Mouse (Mus musculus): ENCODE data around the gene Ppie.
"Not testable (repeated sequence)": the region's sequence is repeated elsewhere in the genome, so short reads cannot be mapped to it uniquely, and the experiment has no call there.

Gene Ppie

DNA sequence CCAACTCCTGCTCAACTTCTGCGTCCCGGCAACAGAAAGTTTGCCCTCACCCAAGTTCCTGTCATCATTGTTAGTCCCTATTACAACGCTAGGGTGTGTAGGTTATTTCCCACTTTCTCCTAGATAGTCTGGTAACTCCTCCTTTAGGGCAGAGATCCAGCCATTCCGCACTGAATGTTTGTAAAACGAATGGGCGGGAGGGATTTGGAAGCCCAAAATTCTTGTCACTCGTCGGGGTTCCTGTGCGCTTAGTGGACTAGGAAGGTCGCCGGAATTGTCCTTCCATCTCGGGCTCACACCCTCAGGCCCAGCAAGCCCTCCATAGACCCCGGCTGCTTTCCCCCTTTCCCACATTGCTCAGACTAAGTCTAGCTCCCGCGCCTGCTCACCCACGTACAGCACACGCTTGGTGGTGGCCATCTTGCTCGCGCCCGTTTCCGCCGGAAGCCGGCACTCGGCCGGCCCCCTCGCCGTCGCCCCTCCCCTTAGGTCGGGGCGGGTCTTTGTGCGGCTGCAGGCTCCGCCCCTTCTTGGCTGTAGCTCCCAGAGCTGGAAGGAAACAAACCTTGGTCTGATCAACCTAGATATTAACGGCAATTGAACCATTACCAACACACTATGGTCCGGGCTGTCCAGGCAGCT, at the start of gene Ppie:
TSS of gene Ppie (minus strand) at position 439 of the 642 bp plus-strand sequence.
- DNase-seq (ENCODE audit: low spot score), result peak; percentile 58

DNA sequence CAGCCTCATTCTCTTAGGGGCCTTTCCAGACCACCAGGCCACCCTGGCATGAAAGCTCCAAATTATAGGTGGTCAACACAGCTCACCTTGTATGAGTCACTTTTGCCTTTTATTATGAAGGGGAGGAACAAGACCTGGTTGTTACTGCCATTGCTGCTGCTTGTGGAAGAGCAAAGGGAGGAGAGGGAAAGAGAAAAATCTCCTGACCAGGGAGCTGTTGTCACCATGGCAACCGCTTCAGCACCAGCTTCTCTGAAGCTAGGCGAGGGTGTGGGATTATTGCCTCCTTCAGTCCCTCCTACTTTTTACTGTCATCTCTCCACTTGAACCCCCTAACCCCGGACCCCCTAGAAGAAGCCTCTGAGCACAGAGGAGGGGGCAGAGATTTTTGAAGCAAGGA, 45.1 kb upstream of the Ppie start:
- no peak for DNase-seq (ENCODE audit: low spot score)

DNA sequence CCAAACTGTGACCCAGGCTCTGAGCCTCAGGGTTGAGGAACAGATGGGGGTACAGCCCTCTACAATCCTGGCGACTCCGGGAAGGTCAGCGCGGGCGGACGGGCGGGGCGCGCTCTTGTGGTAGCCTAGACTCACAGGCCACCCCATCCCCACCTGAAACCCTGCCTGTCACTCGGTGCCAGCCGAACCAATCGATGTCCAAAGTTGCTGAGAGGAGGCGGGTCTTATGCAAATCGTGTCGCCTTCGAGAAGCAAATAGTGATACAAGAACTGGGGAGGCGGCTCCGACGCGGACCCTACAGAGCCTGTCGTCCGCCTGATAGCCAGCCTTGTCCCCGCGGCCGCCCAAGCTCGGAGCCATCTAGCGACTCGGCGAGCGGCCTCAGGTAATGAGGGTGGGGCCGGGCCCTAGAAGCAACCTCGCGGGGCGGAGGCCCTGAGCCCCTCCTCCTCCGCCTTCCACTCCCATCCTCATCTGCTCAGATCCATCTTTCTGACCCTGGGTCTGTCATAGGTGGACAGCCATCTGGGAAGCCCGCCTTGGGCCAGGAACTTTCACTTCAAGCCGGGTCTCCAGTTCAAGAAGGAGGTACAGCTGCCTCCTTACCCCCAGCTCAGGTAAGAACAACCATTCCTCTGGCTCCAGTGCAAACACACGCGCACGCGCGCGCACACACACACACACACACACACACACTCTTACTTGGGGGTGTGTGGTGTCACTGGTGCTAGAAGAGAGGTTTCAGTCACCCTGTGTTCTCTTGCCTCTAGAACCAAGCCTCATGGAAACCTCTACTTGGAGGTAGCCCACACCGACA, 43.7 kb upstream of the Ppie start:
- DNase-seq (ENCODE audit: low spot score), result peak; percentile 40

DNA sequence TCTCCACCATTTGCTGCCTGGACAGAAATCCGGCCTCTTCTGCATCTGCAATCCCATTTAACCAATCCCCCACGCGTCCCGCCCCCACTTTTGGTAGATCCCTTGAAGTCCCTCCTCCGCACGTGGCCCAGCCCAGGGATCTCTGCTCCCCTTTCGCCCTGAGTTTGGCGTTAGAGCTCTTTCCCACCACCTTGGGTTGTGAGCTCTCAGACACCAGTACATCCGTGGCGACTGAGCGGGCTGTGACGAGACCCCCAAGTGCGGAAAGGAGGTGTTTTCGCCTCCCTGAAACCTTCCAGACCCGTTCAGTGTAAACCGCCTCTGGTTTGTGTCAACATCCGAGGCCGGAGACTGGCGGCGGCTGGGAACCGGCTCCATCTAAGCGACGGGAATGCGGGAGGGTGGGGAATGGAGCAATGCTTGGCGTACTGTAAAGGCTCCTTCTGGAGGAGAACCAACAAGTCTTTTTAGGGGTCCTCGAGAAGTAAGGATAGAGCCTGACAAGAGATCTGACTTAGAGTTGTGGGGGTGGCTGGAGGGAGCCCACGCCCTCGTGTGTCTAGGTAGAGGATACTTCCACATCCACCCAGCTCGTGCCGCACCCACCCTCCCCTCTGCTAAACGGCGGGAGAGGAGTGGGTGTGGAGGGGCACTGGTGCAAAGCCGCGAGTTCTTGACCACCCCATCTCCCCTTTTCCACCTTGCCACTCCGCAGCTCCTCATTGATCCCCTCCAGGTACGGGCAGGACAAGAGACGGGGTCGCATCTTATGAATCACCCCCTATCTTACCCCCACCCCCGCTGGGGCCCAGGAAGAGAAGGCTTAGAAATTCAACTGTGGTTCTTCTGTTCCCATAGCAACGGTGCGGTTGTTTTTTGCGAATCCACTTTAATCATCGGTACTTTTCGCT, 42.8 kb upstream of the Ppie start, which contains the start of gene Hpcal4:
TSS of gene Hpcal4 (plus strand) at position 900 of the 911 bp plus-strand sequence.
- DNase-seq (ENCODE audit: low spot score), result no peak

DNA sequence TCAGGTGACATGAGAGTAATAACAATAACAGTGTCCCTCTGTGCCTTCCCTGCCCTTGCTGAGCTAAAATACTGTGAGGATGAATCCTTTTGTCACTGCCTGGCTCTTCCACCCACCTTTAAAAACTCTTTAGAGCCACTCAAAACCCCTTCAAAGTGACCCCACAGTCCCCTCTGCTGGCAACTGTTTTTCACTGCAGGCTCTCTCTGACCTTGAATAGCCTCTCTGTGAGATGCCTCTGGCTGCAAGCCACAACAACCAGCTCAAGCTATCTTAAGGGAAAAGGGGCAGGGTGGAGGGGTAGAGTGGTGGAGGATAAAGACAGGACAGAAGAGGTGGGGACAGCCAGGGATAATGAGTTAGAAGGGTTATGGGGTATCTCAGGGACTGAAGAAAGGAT, 32.1 kb upstream of the Ppie start:
- no peak for DNase-seq (ENCODE audit: low spot score)

DNA sequence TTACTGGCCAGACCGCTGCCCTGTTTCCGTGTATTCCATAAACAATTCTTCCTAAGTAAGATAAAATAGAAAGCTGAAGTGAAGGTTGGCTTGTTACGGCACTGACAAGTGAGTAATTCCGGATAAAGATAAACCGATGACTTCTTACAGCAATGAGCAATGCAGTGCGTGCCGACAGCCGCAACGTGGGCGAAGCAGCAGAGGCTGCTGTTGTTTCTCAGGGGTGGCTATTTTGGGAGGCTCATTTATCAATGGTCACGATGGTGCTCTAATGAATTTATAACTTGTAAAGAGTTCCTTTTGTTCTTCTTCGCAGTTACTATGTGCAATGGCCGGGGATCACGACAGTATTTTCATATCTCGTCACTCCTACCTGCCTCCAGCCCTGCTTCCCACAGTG, 24.4 kb upstream of the Ppie start:
- DNase-seq (ENCODE audit: low spot score), result no peak

DNA sequence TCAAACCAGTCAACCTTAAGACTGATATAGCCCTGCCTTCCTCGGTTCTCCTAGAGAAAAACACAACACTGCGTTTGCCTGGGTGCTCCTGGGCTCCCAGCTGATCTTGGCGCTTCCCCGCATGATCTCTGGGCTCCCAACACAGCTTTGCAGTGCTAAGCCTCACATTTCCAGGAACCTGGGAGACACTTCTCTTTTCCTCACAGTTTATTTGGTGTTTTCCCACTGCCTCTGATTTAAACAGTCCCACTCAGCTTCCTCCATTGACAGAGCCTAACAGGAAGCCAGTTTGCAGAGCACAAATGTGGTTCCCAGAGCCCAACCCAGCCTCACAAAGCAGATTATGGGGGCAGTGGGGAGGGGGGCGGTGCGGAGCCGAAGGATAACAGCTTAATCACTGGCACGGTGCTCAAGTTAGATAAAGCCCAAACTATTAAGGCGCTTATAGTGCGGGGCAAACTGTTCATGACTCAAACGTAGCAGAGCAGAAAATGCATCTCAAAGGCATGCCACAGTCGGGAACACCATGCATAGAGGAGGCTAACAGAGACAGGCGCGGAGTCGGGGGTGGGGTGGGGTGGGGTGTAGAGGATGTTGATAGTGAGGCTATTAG, 22.7 kb upstream of the Ppie start:
- DNase-seq (ENCODE audit: low spot score), result no peak

DNA sequence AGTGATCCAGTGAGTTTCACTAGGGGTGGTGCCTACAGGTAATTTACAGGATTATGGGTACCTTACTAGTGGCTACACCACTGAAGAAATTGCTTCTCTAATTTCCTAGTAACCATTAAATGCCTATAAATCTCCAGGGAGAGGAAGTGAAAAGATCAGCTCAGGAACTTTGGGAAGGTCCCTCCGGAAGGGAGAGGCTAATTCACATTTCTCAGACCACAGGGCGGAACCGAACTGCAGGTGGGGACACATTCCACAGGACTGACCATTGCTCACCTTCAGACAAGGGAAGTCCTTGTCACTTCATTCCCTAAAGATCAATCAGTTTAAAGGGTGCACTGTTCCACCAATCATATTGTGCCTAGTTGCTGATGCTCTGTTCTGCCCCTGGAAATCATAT, 21.5 kb upstream of the Ppie start:
- DNase-seq (ENCODE audit: low spot score), result not testable (repeated sequence)

DNA sequence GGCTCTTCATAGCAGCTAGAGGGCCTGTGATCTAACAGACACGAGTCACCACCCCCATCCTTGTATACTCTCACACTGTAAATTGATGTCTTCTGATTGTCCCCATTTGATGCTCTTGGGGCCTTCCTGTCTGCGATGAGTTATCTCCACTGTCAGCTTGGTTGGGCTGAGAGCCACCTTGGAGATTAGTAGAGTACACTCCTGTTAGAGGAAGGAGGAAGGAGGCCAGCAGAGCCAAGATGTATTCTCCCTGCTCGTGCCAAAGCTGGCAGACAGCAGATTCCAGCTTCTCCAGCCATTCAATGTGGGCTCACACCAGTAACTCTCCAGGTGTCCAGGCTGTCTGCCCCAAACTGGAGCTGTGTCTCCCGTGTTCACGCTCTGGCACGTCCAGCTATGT, 20.8 kb upstream of the Ppie start:
- no peak for DNase-seq (ENCODE audit: low spot score)

DNA sequence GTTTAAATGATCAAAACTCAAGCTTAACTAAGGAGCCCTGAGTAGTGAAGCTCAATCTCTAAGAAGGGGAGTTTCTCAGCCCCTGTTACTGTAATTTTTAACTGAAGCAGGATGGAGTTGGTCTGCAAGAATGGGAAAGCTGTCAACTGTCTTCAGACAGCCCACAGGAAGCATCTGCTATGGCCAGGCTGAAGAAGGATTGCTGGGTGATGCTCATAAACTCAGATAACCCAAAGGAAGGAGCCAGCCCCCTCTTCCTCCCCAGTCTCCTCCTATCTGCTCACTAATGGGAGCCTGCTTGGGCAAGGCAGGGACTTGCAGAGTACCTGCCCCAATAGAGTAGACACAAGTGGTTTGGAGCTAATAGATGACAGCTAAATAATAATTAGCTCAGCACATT, 16.1 kb upstream of the Ppie start:
- DNase-seq (ENCODE audit: low spot score), result no peak

DNA sequence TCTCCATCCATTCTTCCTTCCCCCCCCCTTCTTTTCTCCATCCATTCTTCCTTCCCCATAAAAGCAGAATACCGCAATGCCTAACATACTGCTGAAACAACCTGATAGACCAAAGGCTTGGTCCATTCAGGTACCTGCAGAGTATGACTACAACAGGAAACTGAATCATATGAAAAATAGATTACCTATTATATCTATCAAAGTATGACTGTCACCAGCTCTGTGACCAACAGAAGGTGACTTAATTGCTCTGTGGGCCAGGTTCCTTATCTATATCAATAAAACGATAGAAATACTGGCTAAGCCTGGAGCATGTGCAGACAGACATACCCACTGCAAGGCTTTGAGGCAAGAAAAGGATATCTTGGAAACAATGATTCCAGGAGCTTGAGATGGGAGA, 15.7 kb upstream of the Ppie start:
- DNase-seq (ENCODE audit: low spot score), result no peak

DNA sequence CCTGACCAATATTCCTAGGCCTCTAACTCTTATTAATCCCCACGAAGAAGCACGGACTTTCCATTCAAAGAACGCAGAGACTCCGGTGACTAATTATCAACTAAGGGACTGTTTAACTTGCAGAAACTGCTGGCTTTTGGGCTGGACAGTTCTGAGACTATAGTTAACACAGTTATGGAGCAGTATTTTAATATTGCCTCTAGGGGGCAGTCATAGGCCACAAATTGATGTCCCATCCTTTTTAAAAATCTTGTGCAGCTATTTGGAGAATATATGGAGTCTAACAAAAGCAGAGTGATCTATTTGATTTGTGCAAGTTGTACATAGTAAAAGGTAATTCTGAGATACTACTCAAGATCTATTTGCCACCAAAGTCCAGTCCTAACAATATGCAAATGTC, 15.3 kb upstream of the Ppie start:
- no peak for DNase-seq (ENCODE audit: low spot score)

DNA sequence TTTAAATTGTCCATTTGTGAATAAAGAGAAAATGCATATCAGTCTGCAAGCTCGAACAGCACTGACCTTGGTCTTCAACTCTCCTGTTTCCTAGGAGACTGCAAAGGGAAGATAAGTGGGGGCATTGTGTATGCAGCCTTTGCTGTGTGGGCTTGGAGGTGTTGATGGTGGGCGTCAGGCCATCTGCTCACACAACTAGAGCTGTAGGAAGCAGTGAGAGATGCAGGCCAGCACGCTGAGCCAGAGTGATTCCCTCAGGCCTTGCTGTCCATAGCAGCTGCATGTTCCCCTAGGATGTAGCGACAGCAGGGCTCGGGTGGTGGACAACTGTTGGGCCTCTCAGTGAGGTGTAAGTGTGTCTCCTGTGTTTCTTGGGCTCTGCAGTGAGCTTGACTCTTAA, 13.2 kb upstream of the Ppie start:
- DNase-seq (ENCODE audit: low spot score), result no peak

DNA sequence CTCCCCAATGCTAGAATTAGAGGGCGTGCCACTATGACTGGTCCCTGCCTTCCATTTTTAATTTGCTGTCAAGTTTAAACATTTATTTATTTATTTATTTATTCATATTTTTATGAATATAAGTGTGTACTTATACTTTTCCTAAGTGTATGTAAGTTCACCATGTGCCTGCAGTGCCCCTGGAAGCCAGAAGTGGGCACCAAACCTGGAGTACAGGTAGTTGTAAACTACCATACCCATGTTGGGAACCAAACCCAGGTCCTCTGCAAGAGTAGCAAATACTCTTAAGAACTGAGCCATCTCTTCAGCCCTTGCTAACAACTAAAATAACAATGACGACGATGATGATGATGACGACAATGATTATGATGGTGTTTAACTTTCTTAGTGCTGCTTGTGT, 12.3 kb upstream of the Ppie start:
- DNase-seq (ENCODE audit: low spot score), result no peak

DNA sequence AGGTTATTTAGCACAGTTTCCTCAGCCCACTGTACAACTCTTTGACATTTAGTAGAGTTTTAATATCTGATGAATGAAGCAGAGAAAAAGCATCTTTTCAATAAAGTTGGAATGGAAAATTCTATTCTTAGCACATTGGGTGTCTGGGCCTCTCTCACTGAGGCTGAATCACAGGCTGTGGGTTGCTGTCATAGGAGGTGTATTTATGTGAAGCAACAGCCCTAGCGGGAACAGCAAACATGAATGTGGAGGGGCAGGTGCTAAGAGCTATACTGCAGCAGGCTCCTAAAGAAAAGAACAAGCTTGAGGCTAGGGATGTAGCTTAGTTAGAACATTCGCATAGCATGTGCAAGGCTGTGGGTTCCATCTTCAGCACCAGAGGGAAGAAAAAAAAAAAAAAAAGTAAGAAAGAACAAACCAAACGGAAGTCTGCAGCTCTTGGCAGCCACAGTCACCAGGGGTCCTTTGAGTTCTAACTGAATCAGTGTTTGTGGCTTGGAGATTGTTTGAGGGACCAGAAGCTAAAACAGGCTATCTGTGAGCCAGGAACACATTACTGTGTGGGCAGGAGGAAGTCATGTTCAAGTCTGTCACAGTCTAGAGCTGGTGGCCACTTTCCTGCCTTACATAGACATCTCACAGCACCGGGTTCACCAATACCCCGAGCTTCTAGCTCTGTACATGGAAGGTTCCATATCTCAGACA, 7.8 kb upstream of the Ppie start:
- no peak for DNase-seq (ENCODE audit: low spot score)

DNA sequence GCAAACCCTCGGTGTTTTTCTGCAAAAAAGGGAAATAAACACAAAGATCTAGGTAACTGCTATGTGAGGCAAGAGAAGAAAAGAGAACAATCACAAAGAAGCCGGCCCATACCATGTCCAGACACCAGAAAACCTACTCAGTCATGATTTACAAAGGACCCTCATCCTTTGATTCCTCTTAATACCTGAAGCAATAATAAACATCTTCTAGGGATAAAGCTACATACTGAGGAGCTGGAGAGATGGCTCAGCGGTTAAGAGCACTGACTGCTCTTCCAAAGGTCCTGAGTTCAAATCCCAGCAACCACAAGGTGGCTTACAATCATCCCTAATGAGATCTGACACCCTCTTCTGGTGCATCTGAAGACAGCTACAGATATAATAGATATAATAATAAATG, 2.2 kb downstream of the Ppie start:
- DNase-seq (ENCODE audit: low spot score), result no peak

DNA sequence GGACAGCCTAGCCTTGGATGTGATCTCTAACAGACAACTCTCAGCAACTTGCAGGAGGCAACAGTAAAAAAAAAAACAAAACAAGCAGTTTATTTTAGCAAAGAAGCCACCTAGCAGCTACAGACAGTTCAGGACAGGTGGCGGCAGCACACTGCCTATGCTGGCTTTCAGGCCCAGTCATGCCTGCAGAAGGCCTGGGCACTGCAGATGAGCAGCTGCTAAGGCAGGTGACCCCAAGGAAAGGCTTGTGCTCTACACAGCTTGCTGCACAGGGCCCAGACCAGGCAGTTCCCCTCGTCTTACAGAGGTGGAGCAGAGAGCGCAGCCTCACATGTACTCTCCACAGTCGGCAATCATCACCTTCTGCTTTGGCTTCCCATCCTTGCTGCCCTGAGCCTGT, 12.7 kb downstream of the Ppie start:
- DNase-seq (ENCODE audit: low spot score), result no peak

DNA sequence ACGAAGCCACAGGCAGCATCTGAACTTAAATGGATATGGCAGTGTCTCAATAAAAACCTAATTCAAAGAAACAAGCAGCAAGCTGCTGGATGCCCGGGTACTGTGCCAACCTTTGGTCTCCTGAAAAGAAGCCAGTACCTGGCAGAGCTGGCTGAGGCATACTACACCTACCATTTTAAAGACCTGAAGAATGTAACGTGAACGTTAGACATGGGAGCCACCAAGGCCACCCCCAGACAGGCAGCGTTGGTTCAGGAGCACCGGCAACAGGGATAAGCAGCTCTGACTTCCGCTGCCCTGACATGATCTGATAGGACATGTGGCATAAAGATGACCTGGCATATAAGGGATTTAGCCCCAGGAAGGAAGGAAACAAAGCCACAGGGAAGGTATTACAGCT, 13.1 kb downstream of the Ppie start:
- no peak for DNase-seq (ENCODE audit: low spot score)

DNA sequence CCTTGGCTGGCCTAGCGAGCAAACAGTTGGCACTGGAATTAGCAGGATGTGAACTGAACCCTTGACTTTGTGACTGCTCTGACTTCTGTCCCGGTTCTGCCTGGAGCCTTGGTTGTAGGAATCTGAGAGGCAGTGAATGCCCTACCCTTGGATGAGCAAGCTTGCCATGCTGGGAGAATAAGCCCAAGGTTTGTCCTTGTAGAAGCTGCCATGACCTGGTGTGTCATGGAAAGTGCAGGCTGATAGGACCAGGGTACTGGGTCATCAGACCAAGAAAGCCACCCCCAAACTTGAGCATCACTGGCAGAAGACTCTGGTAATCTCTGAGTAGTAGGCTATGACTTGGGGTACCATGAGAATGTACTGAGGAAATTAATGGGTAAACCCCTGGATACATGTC, 18.5 kb downstream of the Ppie start:
- no peak for DNase-seq (ENCODE audit: low spot score)

DNA sequence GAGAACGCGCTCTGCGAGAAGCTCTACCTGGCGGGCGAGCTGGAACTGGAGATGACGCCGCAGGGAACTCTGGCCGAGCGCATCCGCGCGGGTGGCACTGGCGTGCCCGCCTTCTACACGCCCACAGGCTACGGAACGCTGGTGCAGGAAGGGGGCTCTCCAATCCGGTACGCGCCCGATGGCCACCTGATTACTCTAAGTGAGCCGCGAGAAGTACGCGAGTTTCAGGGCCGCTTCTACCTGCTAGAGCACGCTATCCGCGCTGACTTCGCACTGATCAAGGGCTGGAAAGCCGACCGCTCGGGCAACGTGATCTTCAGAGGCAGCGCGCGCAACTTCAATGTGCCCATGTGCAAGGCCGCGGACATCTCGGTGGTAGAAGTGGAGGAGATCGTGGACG, 23.1 kb downstream of the Ppie start:
- DNase-seq (ENCODE audit: low spot score), result not testable (repeated sequence)

DNA sequence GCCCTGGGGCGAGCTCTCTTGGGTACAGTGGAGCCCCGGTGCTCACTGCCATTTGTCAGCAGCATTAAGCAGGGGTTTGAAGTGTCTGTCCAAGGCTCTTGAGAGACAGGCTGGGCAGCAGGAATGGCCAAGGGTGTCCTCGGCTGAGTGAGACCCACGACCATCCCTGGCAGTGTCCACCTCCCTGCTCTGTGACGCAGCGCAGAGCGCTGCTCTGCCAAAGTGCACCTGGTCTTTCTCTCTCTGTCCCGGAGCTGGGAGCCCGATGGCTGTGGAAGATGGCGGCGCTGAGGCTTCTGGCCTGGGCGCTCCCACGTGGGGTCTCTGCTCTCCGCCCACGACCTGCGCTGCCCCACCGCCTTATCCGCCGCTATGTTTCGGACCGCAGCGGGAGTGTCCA, 23.7 kb downstream of the Ppie start, which contains the start of gene Oxct2b:
TSS of gene Oxct2b (plus strand) at position 256 of the 400 bp plus-strand sequence.
- DNase-seq (ENCODE audit: low spot score), result no peak

All from ovary, postnatal 10 days (tissue).